In the genomic region with DNA sequence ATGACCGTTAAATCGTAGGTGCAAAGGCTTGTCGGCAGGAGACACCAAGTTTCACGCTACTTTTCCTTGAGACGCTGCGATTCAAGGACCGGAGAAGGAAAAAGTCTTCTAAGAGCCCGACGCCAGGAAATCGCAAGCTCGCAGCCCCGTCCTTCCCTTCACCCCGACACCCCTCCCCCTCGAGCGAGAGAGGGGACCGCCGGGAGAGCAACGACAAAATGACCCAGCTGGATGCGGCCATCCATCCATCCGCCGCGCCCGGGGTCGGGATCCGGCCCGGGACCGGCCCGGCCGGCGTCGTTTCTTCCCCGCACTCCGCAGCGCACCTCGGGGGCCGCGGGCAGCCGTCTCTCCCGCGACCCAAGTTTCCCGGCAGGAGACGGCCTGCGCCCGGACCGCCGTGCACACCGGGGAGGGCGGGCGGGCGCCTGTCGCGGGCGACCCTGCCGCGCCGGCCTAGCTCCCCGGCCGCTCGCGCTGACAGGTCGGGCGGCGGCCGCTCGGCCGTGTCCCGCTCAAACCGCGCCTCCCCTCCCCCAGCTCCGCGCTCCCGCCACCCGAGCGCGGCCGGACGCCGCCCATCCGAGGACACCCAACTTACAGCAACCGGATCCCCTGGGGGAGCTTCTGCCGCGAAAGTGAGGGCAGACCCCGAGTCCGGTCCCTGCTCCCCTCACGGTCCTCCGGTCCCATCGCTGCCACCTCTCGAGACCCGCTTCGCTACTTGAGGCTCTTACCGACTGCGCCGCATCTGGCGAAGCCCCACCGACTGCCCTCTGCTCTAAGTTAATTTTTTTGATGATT, we compare ENCODE assay signal across 8 mouse cellular contexts. TPM values are rescaled to one million over a fixed set of nuclear protein-coding genes. Genes with fewer than 3 reads are reported as not detected.
DNase-seq lines count a peak whose midpoint lies in the region; ATAC-seq and TF ChIP-seq lines count a peak whose summit lies in the region.

No protein-coding gene starts in this region.

- peak overlapping the region; percentile 100 for H3K9ac ChIP-seq in liver, embryonic 16.5 days (ENCODE audit: low read depth, low read length)
- H3K9ac ChIP-seq in neural tube, embryonic 11.5 days (ENCODE audit: low read length): peak overlapping the region; percentile 78

- no peaks in the 10 kb centered on the region; the same call in 1 of the 2 replicates for H3K4me1 ChIP-seq in kidney, adult 2 months (ENCODE audit: control insufficient read depth, insufficient read depth, low read length)
- peaks cover 19% of the 10 kb centered on the region for H3K4me1 ChIP-seq in liver, embryonic 16.5 days (ENCODE audit: control insufficient read depth, low read depth, low read length)
- H3K4me1 ChIP-seq in neural tube, embryonic 11.5 days (ENCODE audit: control insufficient read depth, insufficient read depth, low read length): no peaks in the 10 kb centered on the region

- peak overlapping the region; percentile 93 for H3K27ac ChIP-seq in kidney, adult 2 months (ENCODE audit: insufficient read depth, low read depth, low read length)
- peak overlapping the region; percentile 95 for H3K27ac ChIP-seq in liver, embryonic 16.5 days (ENCODE audit: low read length)
- H3K27ac ChIP-seq in neural tube, embryonic 11.5 days (ENCODE audit: low read depth, low read length): peak overlapping the region; percentile 95

- ATAC-seq in granulocyte monocyte progenitor cell, adult 5-6 weeks (replicated peaks; ENCODE audit: poor library complexity, severe bottlenecking): peak; percentile 23
- peak; percentile 73 for ATAC-seq in liver, embryonic 16.5 days (ENCODE audit: low read depth)
- peak; percentile 65 for ATAC-seq in neural tube, embryonic 11.5 days (ENCODE audit: insufficient read depth, low FRiP score, low TSS enrichment)

- no peak for TF ChIP-seq POLR2A in kidney, adult 2 months (IDR thresholded peaks at IDR 0.05; ENCODE audit: low read depth, low read length)

- peak overlapping the region; percentile 95 for H3K4me2 ChIP-seq in liver, embryonic 16.5 days (ENCODE audit: low read depth, low read length)
- H3K4me2 ChIP-seq in neural tube, embryonic 11.5 days (ENCODE audit: low read depth): peak overlapping the region; percentile 50

- no peaks in the 10 kb centered on the region for H3K9me3 ChIP-seq in liver, embryonic 16.5 days (replicated peaks; ENCODE audit: control insufficient read depth, low read length)
- no peaks in the 10 kb centered on the region for H3K9me3 ChIP-seq in neural tube, embryonic 11.5 days (ENCODE audit: control insufficient read depth, low read length)

- no peak for TF ChIP-seq CTCF in kidney, adult 2 months (conservative IDR thresholded peaks at IDR 0.05; ENCODE audit: insufficient read depth, insufficient read length, low read depth, low read length)

- WGBS in kidney, adult 2 months: under 1% methylated on average over 88 of the region's 95 CpGs
- WGBS in liver, embryonic 16.5 days (ENCODE audit: insufficient replicate concordance): under 1% methylated on average over 93 of the region's 95 CpGs
- WGBS in neural tube, embryonic 11.5 days: under 1% methylated on average over 80 of the region's 95 CpGs

- H3K27me3 ChIP-seq in kidney, adult 2 months (replicated peaks; ENCODE audit: control insufficient read depth, insufficient read depth, low read length): no peaks in the 10 kb centered on the region
- no peaks in the 10 kb centered on the region for H3K27me3 ChIP-seq in liver, embryonic 16.5 days (ENCODE audit: control insufficient read depth, insufficient read depth, low read depth, low read length)
- H3K27me3 ChIP-seq in neural tube, embryonic 11.5 days (ENCODE audit: control insufficient read depth, insufficient read depth, low read length): no peaks in the 10 kb centered on the region

- peak overlapping the region; percentile 92 for H3K4me3 ChIP-seq in kidney, adult 2 months (ENCODE audit: insufficient read depth, low read depth, low read length)
- peak overlapping the region; percentile 95 for H3K4me3 ChIP-seq in liver, embryonic 16.5 days (ENCODE audit: low read depth, low read length)
- peak overlapping the region; percentile 70 for H3K4me3 ChIP-seq in neural tube, embryonic 11.5 days (ENCODE audit: low read depth, low read length)

- H3K36me3 ChIP-seq in kidney, adult 2 months (ENCODE audit: control insufficient read depth, insufficient read depth, low read length): no peaks in the 10 kb centered on the region
- peaks cover 2% of the 10 kb centered on the region; the same call in 1 of the 2 replicates for H3K36me3 ChIP-seq in liver, embryonic 16.5 days (ENCODE audit: control insufficient read depth, insufficient read depth)
- H3K36me3 ChIP-seq in neural tube, embryonic 11.5 days (ENCODE audit: control insufficient read depth, insufficient read depth, low read length): no peaks in the 10 kb centered on the region

- DNase-seq in spleen, adult 18-20 months: peak; percentile 19 to 60
- no peak for DNase-seq in spleen, adult 12 weeks (ENCODE audit: low spot score)
- DNase-seq in embryo, embryonic 10.5 days (ENCODE audit: low spot score): peak; percentile 73
- DNase-seq in kidney, adult 2 months: peak; percentile 64
- peak; percentile 72 for DNase-seq in neural tube, embryonic 11.5 days (ENCODE audit: low spot score)
- DNase-seq in testis, postnatal 14 days (ENCODE audit: low spot score): peak; percentile 82

RNA-seq across cellular contexts. Expression of a gene that starts 40.8 kb away (rescaled TPM):
- total RNA-seq in granulocyte monocyte progenitor cell, adult 5-6 weeks (2014; fragmentation: Nextera tagmentation): 0.79 TPM in 1 of 2 replicates, not detected in the other
- 0.17 and 0.31 TPM in 2 replicates for total RNA-seq in granulocyte monocyte progenitor cell, adult 5-6 weeks (2017)
- 0.09 and 0.12 TPM in 2 replicates for polyA plus RNA-seq in kidney, adult 2 months (2012; rRNA removed)
- polyA plus RNA-seq in liver, embryonic 16.5 days (2015; fragmentation: Nextera tagmentation; extraction: Ambion mirVana): 0.38 and 0.46 TPM in 2 replicates
- polyA plus RNA-seq in neural tube, embryonic 11.5 days (2014; fragmentation: Nextera tagmentation; extraction: Ambion mirVana): 1.0 and 1.2 TPM in 2 replicates

RNA-seq across cellular contexts. Expression of a gene that starts 50.0 kb away (rescaled TPM):
- 6.9 and 19.0 TPM in 2 replicates for total RNA-seq in granulocyte monocyte progenitor cell, adult 5-6 weeks (2014; fragmentation: Nextera tagmentation)
- 12.6 and 14.6 TPM in 2 replicates for total RNA-seq in granulocyte monocyte progenitor cell, adult 5-6 weeks (2017)
- 5.0 and 5.3 TPM in 2 replicates for polyA plus RNA-seq in kidney, adult 2 months (2012; rRNA removed)
- polyA plus RNA-seq in liver, embryonic 16.5 days (2015; fragmentation: Nextera tagmentation; extraction: Ambion mirVana): 3.9 and 4.4 TPM in 2 replicates
- 29.7 and 29.9 TPM in 2 replicates for polyA plus RNA-seq in neural tube, embryonic 11.5 days (2014; fragmentation: Nextera tagmentation; extraction: Ambion mirVana)

Comparison
In these comparisons a context has a peak if more than half of its experiments do, and no peak if none do; other contexts are left out.
1. ATAC-seq: peak in every context shown above with its lines; median percentile 73 in liver, embryonic 16.5 days; 65 in neural tube, embryonic 11.5 days; 23 in granulocyte monocyte progenitor cell, adult 5-6 weeks.